Mouse (Mus musculus) MEL (cell line): Measurements from ENCODE around the gene Dennd4b. TPM values are rescaled to one million over a fixed set of nuclear protein-coding genes. Genes with fewer than 3 reads are reported as not detected.
A peak's percentile ranks its signal among the peaks of the same experiment; 100 is the strongest.

ENCODE experiments used
- DNase-seq: peaks from one replicate; pipeline ENCODE4 v3.0.0; 2011; ENCODE audit warnings: low read depth, low spot score
- H3K27ac ChIP-seq: 2 replicates; pipeline ENCODE4 v1.5.1; 2012; ENCODE audit warnings: low read depth, mild to moderate bottlenecking, control low read depth, low read length, moderate library complexity; ENCODE audit not compliant: control insufficient read depth
- H3K27me3 ChIP-seq, 2 experiments: fragments of 150-350 bp in 1 of 2; sonication (generic) in 1 of 2; 2 replicates each; pipeline ENCODE4 v1.6.1; 2012; ENCODE audit warnings: low read length in 2 of 2, mild to moderate bottlenecking in 2 of 2, improper control_type of control experiment in 1 of 2, moderate library complexity in 1 of 2; ENCODE audit not compliant: insufficient read depth in 2 of 2, control insufficient read depth in 1 of 2
- H3K36me3 ChIP-seq, 2 experiments: 2 replicates each; pipeline ENCODE4 v1.6.1; 2012 to 2014; ENCODE audit warnings: low read length in 2 of 2, improper control_type of control experiment in 1 of 2, inconsistent platforms in 1 of 2, mild to moderate bottlenecking in 1 of 2; ENCODE audit not compliant: insufficient read depth in 2 of 2, control insufficient read depth in 1 of 2
- H3K4me1 ChIP-seq, 2 experiments: fragments of 150-350 bp in 1 of 2; sonication (generic) in 1 of 2; 2 replicates each; pipeline ENCODE4 v1.6.1; 2012; ENCODE audit warnings: low read length in 2 of 2, improper control_type of control experiment in 1 of 2, mild to moderate bottlenecking in 1 of 2; ENCODE audit not compliant: insufficient read depth in 2 of 2, control insufficient read depth in 1 of 2
- H3K4me3 ChIP-seq, 2 experiments: fragments of 150-350 bp in 1 of 2; sonication (generic) in 1 of 2; 2 replicates each; pipeline ENCODE4 v1.5.1; 2012; ENCODE audit warnings: low read depth in 2 of 2, low read length in 2 of 2, mild to moderate bottlenecking in 2 of 2, moderate library complexity in 2 of 2, control low read depth in 1 of 2, improper control_type of control experiment in 1 of 2; ENCODE audit not compliant: control insufficient read depth in 1 of 2, insufficient read depth in 1 of 2
- H3K79me2 ChIP-seq: 2 replicates; pipeline ENCODE4 v1.6.1; 2012; ENCODE audit warnings: mild to moderate bottlenecking, low read length, moderate library complexity; ENCODE audit not compliant: control insufficient read depth, poor library complexity, insufficient read depth
- H3K9ac ChIP-seq: 2 replicates; pipeline ENCODE4 v1.6.1; 2012; ENCODE audit warnings: low read depth, mild to moderate bottlenecking, control low read depth, low read length, moderate library complexity; ENCODE audit not compliant: control insufficient read depth, poor library complexity, severe bottlenecking
- H3K9me3 ChIP-seq: fragments of 150-350 bp; sonication (generic); replicated peaks from 2 replicates; pipeline ENCODE4 v1.6.1; 2012; ENCODE audit warnings: mild to moderate bottlenecking, low read length, improper control_type of control experiment, moderate library complexity; ENCODE audit not compliant: insufficient read depth
- CHD1 ChIP-seq: IDR thresholded peaks from 2 replicates; pipeline ENCODE4 v1.6.1; 2012; ENCODE audit warnings: low read depth, mild to moderate bottlenecking, inconsistent platforms, low read length, improper control_type of control experiment
- CHD2 ChIP-seq: IDR thresholded peaks from 2 replicates; pipeline ENCODE4 v1.6.1; 2011; ENCODE audit warnings: low read length, improper control_type of control experiment
- EP300 ChIP-seq, 2 experiments: IDR thresholded peaks; 2 replicates each; pipeline ENCODE4 v1.6.1; 2011; ENCODE audit warnings: improper control_type of control experiment in 2 of 2, low read length in 2 of 2, low read depth in 1 of 2, mild to moderate bottlenecking in 1 of 2
- ETS1 ChIP-seq: IDR thresholded peaks from 2 replicates; pipeline ENCODE4 v1.6.1; 2012; ENCODE audit warnings: low read depth, mild to moderate bottlenecking, inconsistent platforms, low read length, improper control_type of control experiment, moderate library complexity
- GABPA ChIP-seq: IDR thresholded peaks from 2 replicates; pipeline ENCODE4 v1.6.1; 2012; ENCODE audit warnings: low read depth, mild to moderate bottlenecking, inconsistent platforms, low read length, improper control_type of control experiment, moderate library complexity
- KAT2A ChIP-seq: conservative IDR thresholded peaks from 2 replicates; pipeline ENCODE4 v1.6.1; 2012; ENCODE audit warnings: low read depth, low read length, improper control_type of control experiment, inconsistent platforms
- MAX ChIP-seq: IDR thresholded peaks from 2 replicates; pipeline ENCODE4 v1.6.1; 2011; ENCODE audit warnings: low read length, improper control_type of control experiment
- MAZ ChIP-seq: IDR thresholded peaks from 2 replicates; pipeline ENCODE4 v1.6.1; 2012; ENCODE audit warnings: low read depth, mild to moderate bottlenecking, inconsistent platforms, low read length, improper control_type of control experiment
- MEF2A ChIP-seq: IDR thresholded peaks from 2 replicates; pipeline ENCODE4 v1.6.1; 2014; ENCODE audit warnings: low read depth, mild to moderate bottlenecking, inconsistent platforms, low read length, improper control_type of control experiment; ENCODE audit not compliant: poor library complexity, insufficient replicate concordance, severe bottlenecking; ENCODE audit errors: extremely low read depth
- MXI1 ChIP-seq: IDR thresholded peaks from 2 replicates; pipeline ENCODE4 v1.6.1; 2011; ENCODE audit warnings: mild to moderate bottlenecking, low read depth, low read length, improper control_type of control experiment
- NELFE ChIP-seq: IDR thresholded peaks from 2 replicates; pipeline ENCODE4 v1.6.1; 2011; ENCODE audit warnings: low read depth, low read length, improper control_type of control experiment
- POLR2AphosphoS2 ChIP-seq: IDR thresholded peaks from 2 replicates; pipeline ENCODE4 v1.6.1; 2011; ENCODE audit warnings: low read length, improper control_type of control experiment
- POLR2AphosphoS5 ChIP-seq: IDR thresholded peaks from 2 replicates; pipeline ENCODE4 v1.6.1; 2012; ENCODE audit warnings: low read depth, borderline replicate concordance, mild to moderate bottlenecking, inconsistent platforms, low read length, moderate library complexity, mixed read lengths
- RAD21 ChIP-seq: IDR thresholded peaks from 2 replicates; pipeline ENCODE4 v1.6.1; 2011; ENCODE audit warnings: mild to moderate bottlenecking, low read depth, low read length, improper control_type of control experiment
- RCOR1 ChIP-seq: IDR thresholded peaks from 2 replicates; pipeline ENCODE4 v1.6.1; 2012; ENCODE audit warnings: low read depth, mild to moderate bottlenecking, inconsistent platforms, low read length, improper control_type of control experiment
- SMC3 ChIP-seq: IDR thresholded peaks from 2 replicates; pipeline ENCODE4 v1.6.1; 2011; ENCODE audit warnings: low read depth, low read length, improper control_type of control experiment
- TAL1 ChIP-seq: IDR thresholded peaks from 2 replicates; pipeline ENCODE4 v1.6.1; 2012; ENCODE audit warnings: mild to moderate bottlenecking, inconsistent platforms, low read length, moderate library complexity, mixed read lengths
- TBP ChIP-seq: IDR thresholded peaks from 2 replicates; pipeline ENCODE4 v1.8.0; 2011; ENCODE audit warnings: low read depth, low read length, improper control_type of control experiment
- TCF12 ChIP-seq: IDR thresholded peaks from 2 replicates; pipeline ENCODE4 v1.6.1; 2014; ENCODE audit warnings: low read depth, mild to moderate bottlenecking, inconsistent platforms, low read length, improper control_type of control experiment, moderate library complexity
- UBTF ChIP-seq: IDR thresholded peaks from 2 replicates; pipeline ENCODE4 v1.6.1; 2012; ENCODE audit warnings: low read depth, mild to moderate bottlenecking, inconsistent platforms, low read length, improper control_type of control experiment, moderate library complexity, borderline replicate concordance; ENCODE audit not compliant: insufficient read depth
- ZNF384 ChIP-seq: IDR thresholded peaks from 2 replicates; pipeline ENCODE4 v1.6.1; 2012; ENCODE audit warnings: low read depth, mild to moderate bottlenecking, inconsistent platforms, low read length, improper control_type of control experiment
- polyA plus RNA-seq, 2 experiments: library from polyadenylated mRNA; stranded (reverse) in 1 of 2; unstranded in 1 of 2; fragments of >175 nt in 1 of 2; fragments of >200 nt in 1 of 2; gene quantifications; 2 replicates each; pipeline versions ENCODE4 v1.2.1 to v1.2.4; 2012; ENCODE audit warnings: low replicate concordance in 2 of 2, low read depth in 1 of 2; ENCODE audit not compliant: insufficient read length in 2 of 2, insufficient read depth in 1 of 2, missing spikeins in 1 of 2
- total RNA-seq: library from RNA; depleted of rRNA; stranded (reverse); fragments of 300-350 nt; gene quantifications from 2 replicates; pipeline ENCODE4 v1.2.3, GENCODE M21; 2012; rRNA removed

Dennd4b gene
- total and polyA plus RNA-seq, 3 experiments = 11.6 to 27.1 TPM; not detected in 1

GRCm38 (mm10) chr3:90322289-90322688 is 57.3 kb downstream of the Dennd4b start (continued):
- peak; percentile 64 to 85 for TF ChIP-seq EP300 (IDR thresholded peaks at IDR 0.05; ENCODE audit: low read depth in 1 of 2, low read length in 2 of 2)
- no peak for TF ChIP-seq RAD21
- peak; percentile 88 for TF ChIP-seq MAZ
- peak; percentile 37; the same call in 1 of the 2 replicates for TF ChIP-seq MEF2A
- no peak for TF ChIP-seq GABPA
- TF ChIP-seq SMC3 = no peak
- no peak for TF ChIP-seq POLR2AphosphoS5
- TF ChIP-seq TAL1 = no peak
- 0 out of 2 replicates have a peak, but pooled peaks have one; percentile 49 for TF ChIP-seq TCF12
- peak; percentile 41; the same call in 1 of the 2 replicates for TF ChIP-seq MXI1
- no peak for TF ChIP-seq NELFE
- TF ChIP-seq UBTF = no peak
- TF ChIP-seq CHD1 = no peak
- peak; percentile 27; the same call in 1 of the 2 replicates for TF ChIP-seq MAX
- no peak for TF ChIP-seq CHD2
- no peak for TF ChIP-seq TBP
- peak; percentile 73 for TF ChIP-seq RCOR1

- Histone ChIP-seq H3K9ac (no peak overlapping the region), H3K79me2 (peaks cover 54% of the 10 kb centered on the region), H3K36me3 (peaks cover 0 to 27% of the 10 kb centered on the region in 2 experiments; a peak in 3 of 4 replicates), H3K27ac (no peak overlapping the region), H3K27me3 (no peaks in the 10 kb centered on the region), H3K9me3 (no peaks in the 10 kb centered on the region), H3K4me1 (peaks cover 0 to 29% of the 10 kb centered on the region in 2 experiments; a peak in 2 of 4 replicates), H3K4me3 (no peak overlapping the region)
- TF ChIP-seq KAT2A (no peak), ZNF384 (peak; percentile 69), GABPA (no peak), POLR2AphosphoS2 (no peak), ETS1 (peak; percentile 55; the same call in 1 of the 2 replicates), TAL1 (no peak)
- DNase-seq = peak; percentile 63
These were observed 58.1 kb downstream of the Dennd4b start for GRCm38 (mm10) chr3:90323119-90323518.

Other genes starting within 250 kb of the Dennd4b start
- 152 and 161 TPM in 2 replicates for gene 4933434E20Rik, start 213.5 kb upstream of the Dennd4b start, total RNA-seq
- gene 4933434E20Rik, start 213.5 kb upstream of the Dennd4b start, polyA plus RNA-seq = 100 to 1,000 TPM; 184 to 227 TPM
- gene Ubap2l, start 212.6 kb upstream of the Dennd4b start, total RNA-seq = 102 and 107 TPM in 2 replicates
- gene Ubap2l, start 212.6 kb upstream of the Dennd4b start, polyA plus RNA-seq = 100 to 1,000 TPM; 247 to 442 TPM
- gene Tpm3, start 192.5 kb upstream of the Dennd4b start, total RNA-seq = 274 and 314 TPM in 2 replicates
- 100 to 1,000 TPM; 205 to 273 TPM for gene Tpm3, start 192.5 kb upstream of the Dennd4b start, polyA plus RNA-seq
- 0.54 and 0.62 TPM in 2 replicates for gene Nup210l, start 161.1 kb upstream of the Dennd4b start, total RNA-seq
- under 1 TPM in 1 of 2 experiments, not detected in 1; 0.65 TPM for gene Nup210l, start 161.1 kb upstream of the Dennd4b start, polyA plus RNA-seq
- 5,481 and 6,504 TPM in 2 replicates for gene Rps27, start 51.5 kb upstream of the Dennd4b start, total RNA-seq
- 1,000 to 10,000 TPM in 1 of 2 experiments, not detected in 1; 2,476 TPM for gene Rps27, start 51.5 kb upstream of the Dennd4b start, polyA plus RNA-seq
- gene Rab13, start 51.5 kb upstream of the Dennd4b start, total RNA-seq = 4.3 and 5.1 TPM in 2 replicates
- gene Rab13, start 51.5 kb upstream of the Dennd4b start, polyA plus RNA-seq = 1 to 10 TPM in 1 of 2 experiments, not detected in 1; 7.7 TPM
- gene Jtb, start 33.6 kb upstream of the Dennd4b start, total RNA-seq = 76.0 and 107 TPM in 2 replicates
- 100 to 1,000 TPM in 1 of 2 experiments, not detected in 1; 103 TPM for gene Jtb, start 33.6 kb upstream of the Dennd4b start, polyA plus RNA-seq
- gene Creb3l4, start 21.7 kb upstream of the Dennd4b start, total RNA-seq = 0.08 TPM in 1 of 2 replicates, not detected in the other
- under 1 TPM in 1 of 2 experiments, not detected in 1; 0.07 TPM for gene Creb3l4, start 21.7 kb upstream of the Dennd4b start, polyA plus RNA-seq
- gene Slc39a1, start 17.0 kb upstream of the Dennd4b start, total RNA-seq = 47.2 and 58.5 TPM in 2 replicates
- gene Slc39a1, start 17.0 kb upstream of the Dennd4b start, polyA plus RNA-seq = 10 to 100 TPM; 61.7 to 80.5 TPM
- 7.1 and 7.6 TPM in 2 replicates for gene Crtc2, start 11.0 kb upstream of the Dennd4b start, total RNA-seq
- 10 to 100 TPM in 1 of 2 experiments, not detected in 1; 66.9 TPM for gene Crtc2, start 11.0 kb upstream of the Dennd4b start, polyA plus RNA-seq
- gene Gatad2b, start 28.0 kb downstream of the Dennd4b start, total RNA-seq = 9.1 and 12.3 TPM in 2 replicates
- 10 to 100 TPM in 1 of 2 experiments, not detected in 1; 37.6 TPM for gene Gatad2b, start 28.0 kb downstream of the Dennd4b start, polyA plus RNA-seq
- gene Slc27a3, start 124.8 kb downstream of the Dennd4b start, total RNA-seq = 1.4 and 1.9 TPM in 2 replicates
- gene Slc27a3, start 124.8 kb downstream of the Dennd4b start, polyA plus RNA-seq = 1 to 10 TPM in 1 of 2 experiments, not detected in 1; 2.8 TPM
- gene Ints3, start 168.4 kb downstream of the Dennd4b start, total RNA-seq = 55.9 and 58.5 TPM in 2 replicates
- gene Ints3, start 168.4 kb downstream of the Dennd4b start, polyA plus RNA-seq = 100 to 1,000 TPM; 101 to 115 TPM
- gene Npr1, start 200.7 kb downstream of the Dennd4b start, total RNA-seq = not detected in 2 replicates
- gene Npr1, start 200.7 kb downstream of the Dennd4b start, polyA plus RNA-seq = under 1 TPM in 1 of 2 experiments, not detected in 1; 0.11 TPM
- 162 and 175 TPM in 2 replicates for gene Ilf2, start 210.9 kb downstream of the Dennd4b start, total RNA-seq
- gene Ilf2, start 210.9 kb downstream of the Dennd4b start, polyA plus RNA-seq = 100 to 1,000 TPM; 107 to 223 TPM
- 24.5 and 25.2 TPM in 2 replicates for gene Snapin, start 225.8 kb downstream of the Dennd4b start, total RNA-seq
- gene Snapin, start 225.8 kb downstream of the Dennd4b start, polyA plus RNA-seq = 10 to 100 TPM in 1 of 2 experiments, not detected in 1; 46.8 TPM
- 201 and 202 TPM in 2 replicates for gene Chtop, start 244.3 kb downstream of the Dennd4b start, total RNA-seq
- gene Chtop, start 244.3 kb downstream of the Dennd4b start, polyA plus RNA-seq = 100 to 1,000 TPM in 1 of 2 experiments, not detected in 1; 320 TPM
- gene S100a1, start 249.2 kb downstream of the Dennd4b start, total RNA-seq = 8.7 and 14.4 TPM in 2 replicates
- gene S100a1, start 249.2 kb downstream of the Dennd4b start, polyA plus RNA-seq = 10 to 100 TPM in 1 of 2 experiments, not detected in 1; 22.2 TPM
- gene S100a13, start 249.2 kb downstream of the Dennd4b start, total RNA-seq = 26.1 and 29.9 TPM in 2 replicates
- gene S100a13, start 249.2 kb downstream of the Dennd4b start, polyA plus RNA-seq = 10 to 100 TPM in 1 of 2 experiments, not detected in 1; 22.0 TPM